Mouse (Mus musculus) layer of hippocampus, adult 9-11 months (tissue): ENCODE measurements at regions not wholly inside any gene's neighbourhood (a gene's known extent, or its start where the extent isn't known, plus 50 kb on each side); places are given as distances from the start of the nearest gene placed in this dataset.

ENCODE experiments used
- DNase-seq: peaks from one replicate; pipeline ENCODE4 v3.0.0; 2022

DNA sequence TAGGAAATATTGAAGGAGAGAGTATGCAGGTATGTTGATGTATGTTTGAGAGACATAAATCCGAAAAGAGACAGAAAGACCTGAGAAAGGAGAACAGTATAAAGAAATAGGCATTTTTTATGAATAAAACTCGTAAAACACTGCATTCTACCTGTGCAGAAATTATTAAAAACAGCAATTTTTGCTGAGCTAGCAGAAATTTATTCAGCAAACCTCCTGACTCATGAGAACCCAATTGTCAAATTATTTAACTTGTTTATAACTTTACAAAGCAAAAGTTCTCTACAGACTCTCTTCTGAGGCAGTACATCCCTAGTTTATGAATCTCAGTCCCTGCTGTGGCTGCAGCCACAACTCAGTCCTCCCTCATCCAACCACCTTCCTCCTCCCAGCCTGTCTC, 191.0 kb upstream of the Noct start:
- DNase-seq: no peak

DNA sequence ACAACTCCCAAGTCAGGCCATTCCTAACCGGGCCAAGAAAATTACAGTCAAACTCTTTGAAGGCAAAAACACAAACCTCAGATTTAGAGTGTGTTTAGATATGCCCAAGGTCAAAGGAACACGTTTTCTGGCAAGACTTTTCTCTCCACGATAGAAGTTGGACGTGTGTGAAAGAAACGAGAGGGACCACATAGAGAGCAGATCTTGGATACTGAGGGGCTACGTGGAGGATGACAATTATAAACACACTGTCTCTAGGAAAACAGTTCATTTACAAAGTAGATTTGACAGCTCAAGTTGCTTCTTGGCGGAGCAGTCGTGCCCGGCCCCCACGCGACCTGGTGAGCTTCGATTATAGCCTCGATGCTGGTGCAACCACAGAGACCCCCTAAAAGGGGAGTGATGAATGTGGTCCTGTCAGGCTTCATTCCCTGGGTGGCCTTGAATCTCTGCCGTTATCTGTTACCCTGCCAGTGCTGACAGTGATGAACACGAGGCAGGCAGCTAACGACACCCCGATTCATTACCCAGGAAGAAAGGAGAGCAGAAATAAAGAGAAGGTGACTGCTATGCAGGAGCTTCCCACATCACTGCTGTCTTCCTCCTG, 187.4 kb upstream of the Noct start:
- DNase-seq: no peak

DNA sequence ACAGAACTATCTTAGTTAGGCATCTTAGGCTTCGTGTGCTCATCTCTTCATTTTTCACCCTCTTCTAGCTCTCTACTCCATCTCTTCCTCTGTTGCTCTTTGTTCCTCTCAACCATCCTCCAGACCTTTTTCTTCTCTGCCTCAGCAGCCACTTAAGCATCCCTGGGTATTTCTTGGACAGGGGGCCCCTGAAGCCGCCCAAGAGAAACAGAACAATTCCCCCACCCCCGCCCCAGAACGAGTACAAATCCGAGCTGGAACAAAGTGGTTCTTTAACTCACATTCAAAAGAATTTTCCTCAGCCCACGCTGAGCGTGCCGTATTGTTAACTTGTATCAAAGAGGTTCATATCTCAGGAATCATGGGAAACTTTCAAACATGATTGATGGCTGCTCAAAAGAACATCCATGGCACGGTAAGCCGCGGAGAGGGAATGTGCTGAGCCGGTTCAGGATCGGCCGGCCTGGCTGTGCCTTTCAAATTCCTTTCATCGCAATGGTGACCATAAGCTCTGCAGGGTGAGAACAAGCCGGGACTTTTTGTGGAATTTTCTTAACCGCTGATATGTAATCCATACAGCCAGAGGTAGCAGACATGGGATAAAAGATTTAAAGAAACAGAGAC, 181.9 kb upstream of the Noct start:
- no peak for DNase-seq

DNA sequence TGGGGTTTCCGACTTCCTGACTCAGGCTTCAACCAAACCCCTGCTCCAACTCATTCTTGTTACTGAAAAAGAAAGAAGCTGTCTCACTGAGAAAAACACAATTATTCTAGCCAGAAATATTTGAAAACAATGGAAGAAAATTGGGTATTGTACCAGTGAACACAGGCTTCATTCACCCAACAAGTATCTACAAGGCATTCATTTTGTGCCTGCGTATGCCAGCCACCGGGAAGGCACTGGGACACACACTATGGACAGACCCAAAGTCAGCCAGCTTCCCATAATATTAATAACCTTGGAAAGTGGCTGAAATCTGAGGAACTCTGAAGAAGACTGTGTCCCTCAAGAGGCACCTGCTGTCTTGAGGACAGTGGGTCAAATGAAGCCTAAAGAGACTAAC, 175.5 kb upstream of the Noct start:
- DNase-seq: peak; percentile 10

DNA sequence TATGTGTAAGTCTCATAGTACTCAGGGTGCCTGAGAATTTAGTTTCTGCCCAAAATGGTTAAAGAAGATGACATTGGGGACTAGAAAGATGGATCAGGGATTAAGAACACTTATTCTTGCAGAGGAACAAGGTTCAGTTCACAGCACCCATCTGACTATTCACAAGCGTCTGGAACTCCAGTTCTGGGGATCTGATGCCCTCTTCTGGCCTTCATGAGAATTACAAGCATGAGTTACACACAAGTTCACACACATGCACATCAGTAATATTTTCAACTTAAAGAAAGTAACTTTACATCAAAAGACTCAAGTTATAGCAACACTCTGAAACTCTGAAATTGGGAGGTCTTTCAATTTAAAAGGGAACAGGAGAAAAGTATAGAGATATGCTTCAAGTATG, 174.1 kb upstream of the Noct start:
- no peak for DNase-seq

DNA sequence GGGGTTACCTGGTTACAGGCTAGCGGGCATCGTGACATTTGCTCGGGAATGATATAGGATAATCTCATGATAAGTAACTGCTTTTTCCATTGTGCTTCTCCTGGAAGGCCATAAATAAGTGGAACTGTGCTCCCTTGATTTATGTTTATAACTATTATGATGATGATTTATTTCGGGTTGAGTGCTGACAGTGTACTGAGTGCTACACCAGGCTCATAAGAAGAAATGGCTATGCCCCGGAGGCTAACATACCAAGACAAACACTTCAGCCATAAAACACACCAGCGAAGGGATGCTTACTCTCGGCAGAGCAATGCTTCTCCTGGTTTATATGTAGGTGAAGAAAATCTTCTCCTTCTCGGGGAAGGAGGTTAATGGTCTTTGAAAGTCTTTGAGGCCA, 169.2 kb upstream of the Noct start:
- no peak for DNase-seq

DNA sequence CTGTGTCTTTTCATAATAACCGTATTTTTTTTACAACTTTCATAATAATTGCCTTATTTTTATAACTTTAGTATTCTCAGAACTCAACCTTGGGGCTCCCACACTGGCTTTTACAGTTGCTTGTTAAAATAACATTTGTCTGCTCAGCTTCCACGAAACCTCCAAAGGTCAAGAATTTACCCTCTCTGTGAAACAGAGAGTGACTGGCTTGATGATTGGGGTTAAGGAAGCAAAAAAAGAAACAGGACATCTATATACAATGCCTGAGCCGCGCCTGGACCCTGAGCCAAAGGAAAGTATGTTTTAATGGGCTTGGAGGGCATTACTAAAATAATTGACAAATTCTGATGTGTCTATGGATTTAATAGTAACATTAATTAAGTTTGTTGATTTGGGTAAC, 160.0 kb upstream of the Noct start:
- no peak for DNase-seq

DNA sequence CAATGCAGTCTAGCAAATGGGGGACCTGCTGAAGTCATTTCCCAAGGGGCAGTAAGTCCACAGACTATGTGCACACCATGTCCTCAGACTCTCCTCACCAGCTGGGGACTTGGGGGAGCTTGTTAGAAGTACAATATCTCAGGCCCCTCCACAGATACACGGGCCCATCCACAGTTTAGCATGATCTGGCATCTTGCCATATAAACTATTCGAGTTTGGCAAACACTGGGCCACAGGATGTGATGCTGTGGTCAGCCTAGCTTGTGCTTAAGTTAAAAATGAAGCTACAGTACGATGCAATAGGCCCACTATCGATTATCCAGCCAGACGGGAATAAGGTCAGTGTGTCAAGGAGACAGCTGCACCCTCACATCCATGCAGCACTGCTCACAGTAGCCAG, 157.9 kb upstream of the Noct start:
- no peak for DNase-seq

DNA sequence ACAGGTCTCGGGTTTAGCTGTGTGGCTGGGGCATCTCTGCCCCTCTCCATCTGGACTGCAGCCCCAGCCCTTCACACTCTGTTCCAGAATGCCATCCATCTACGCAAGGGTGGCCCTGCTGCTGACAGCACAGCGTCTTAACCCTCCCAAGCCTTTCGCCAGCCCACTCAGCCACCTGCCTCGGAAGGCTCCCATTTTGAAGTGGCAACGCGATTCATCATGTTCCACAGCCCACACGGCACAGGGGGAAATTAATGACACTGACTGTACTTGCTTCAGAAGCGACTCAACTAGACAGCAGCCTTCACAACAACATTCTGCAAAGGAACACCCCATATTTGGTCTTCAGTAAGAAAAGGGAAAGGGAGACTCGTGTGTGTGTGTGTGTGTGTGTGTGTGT, 151.8 kb upstream of the Noct start:
- peak; percentile 44 for DNase-seq

DNA sequence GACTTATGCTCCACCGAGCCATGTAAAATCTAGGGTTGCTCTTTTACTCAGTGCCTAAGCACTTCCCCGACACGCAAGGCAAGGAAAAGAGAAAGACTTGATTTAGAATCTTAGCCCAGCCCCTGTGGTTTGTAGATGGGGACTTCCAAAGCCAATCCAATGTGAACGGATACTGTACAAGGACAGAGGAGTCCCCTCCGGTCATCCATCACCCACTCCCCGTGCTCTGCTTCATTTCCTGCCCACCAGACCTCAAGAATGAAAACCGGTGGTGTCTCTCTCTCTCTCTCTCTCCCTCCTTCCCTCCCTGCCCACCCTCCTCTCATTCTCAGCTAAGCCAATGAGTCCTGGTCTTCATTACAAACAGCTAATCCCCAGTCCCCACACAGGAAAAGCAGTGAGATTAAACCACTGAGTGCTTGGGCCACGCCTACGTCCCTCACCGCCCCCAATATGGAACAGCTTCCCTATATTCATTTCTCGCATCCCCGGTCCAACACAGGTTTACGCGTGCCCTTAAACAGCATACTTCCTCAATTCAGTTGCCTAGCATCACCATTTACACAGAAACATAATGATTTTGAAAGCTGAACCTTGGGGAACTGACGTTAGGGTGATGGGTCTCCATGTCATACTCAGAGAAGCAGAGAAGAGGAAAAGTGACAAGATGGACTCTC, 151.1 kb upstream of the Noct start:
- no peak for DNase-seq

DNA sequence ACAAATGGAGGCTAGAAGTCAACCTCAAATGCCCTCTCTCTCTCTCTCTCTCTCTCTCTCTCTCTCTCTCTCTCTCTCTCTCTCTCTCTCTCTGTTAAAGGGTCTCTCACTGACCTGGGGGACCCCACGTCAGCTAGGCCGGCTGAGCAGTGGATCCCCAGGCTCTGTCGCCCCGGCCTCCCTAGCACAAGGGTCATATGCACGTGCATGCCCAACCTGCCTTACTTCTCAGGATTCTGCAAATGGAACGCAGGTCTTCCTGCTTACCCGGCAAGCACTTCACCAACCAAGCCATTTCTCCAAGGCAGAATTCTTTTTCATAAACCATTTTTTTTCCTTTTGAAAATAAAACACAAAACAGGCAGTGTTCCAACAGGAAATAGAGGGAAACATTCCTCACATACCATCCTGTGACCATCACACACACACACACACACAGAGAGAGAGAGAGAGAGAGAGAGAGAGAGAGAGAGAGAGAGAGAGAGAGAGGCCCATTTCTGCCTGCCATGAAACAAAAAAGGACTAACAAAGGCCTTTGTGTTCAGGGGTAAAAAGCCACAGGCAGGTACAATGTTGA, 150.4 kb upstream of the Noct start:
- no peak for DNase-seq

DNA sequence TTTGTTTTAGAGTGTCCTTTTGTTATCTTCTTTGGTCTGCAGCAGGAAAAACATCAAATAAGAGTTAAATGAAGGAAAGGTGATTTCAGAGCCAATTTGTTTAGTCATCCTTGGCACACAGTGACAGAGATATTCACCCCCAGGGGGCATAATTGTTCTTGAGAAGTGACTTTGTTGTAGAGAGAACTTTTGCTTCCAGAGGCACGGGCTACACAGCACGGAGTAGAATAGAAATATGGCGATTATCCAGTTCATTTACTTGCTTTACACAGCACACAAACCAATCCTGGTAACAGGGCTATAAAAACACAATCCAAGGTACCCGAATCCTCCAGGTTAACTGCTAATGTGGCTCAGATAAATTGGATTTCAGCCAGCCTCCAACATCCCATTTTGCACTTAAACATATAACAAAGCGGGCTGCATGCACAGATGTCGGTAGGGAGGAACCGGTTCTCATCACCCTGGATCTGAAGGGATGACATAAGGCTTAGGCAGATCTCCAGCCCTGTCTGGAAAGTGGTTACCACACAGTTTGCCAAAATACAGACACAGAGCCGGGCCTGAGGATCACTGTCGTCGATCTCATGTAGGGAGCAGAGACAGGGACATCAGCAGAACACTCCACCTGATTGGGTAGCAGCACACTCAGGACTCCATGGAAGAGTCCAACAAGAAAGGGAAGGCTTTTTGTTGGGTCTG, 148.9 kb upstream of the Noct start:
- DNase-seq: peak; percentile 35

DNA sequence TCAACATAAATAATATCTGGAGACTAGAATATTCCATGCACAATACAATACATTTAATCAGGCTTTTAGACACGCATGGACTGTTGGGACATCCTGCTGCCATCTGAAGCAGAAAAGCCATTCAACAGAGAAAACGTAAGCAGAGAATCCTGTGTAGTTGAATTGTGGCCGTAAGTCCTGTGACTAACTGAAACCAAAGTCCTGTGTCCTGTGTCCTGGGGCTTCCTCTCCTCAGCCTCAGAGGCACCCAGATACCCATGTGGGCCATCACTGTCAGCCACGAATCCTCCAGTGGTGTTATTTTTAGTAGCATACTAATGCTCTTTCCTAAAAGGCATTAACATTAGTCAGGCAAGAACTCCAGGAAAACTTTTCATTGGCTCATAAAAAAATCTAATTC, 145.8 kb upstream of the Noct start:
- no peak for DNase-seq

DNA sequence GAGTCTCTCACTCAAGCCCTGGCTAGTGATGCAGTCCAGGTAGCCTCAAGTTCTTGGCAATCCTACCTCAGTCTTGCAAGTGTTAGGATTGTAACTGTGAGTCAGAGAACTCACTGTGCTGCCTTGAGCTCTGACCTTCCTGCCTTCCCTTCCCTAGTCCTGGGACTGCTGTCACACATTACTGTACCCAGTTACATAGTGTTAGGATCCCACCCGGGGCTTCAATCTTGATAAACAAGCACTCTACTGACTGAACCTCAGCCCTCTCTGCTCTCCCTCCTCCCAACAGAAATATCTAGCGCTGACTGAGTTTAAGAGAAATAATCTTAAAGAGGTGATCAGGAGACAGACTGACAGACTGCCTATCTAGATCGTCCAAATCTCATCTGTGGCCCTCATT, 143.8 kb upstream of the Noct start:
- DNase-seq: no peak

DNA sequence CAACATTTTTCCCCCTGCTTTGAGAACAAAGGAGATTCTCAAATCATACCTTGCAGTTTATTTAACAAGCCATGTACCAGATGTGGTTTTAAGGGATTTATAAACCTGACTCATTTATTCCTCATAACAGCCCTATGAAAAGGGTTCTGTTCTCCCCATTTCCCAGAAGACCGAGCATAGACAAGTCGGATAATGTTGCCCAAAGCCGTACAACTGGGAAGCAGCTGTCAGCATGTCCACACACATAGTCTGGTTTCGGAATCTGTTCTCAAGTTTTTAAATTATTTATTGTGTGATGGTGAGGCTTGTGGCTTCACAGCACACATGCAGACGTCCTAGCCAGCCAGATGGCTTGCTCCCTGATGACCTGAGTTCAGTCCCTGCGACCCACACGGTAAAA, 143.4 kb upstream of the Noct start:
- no peak for DNase-seq

DNA sequence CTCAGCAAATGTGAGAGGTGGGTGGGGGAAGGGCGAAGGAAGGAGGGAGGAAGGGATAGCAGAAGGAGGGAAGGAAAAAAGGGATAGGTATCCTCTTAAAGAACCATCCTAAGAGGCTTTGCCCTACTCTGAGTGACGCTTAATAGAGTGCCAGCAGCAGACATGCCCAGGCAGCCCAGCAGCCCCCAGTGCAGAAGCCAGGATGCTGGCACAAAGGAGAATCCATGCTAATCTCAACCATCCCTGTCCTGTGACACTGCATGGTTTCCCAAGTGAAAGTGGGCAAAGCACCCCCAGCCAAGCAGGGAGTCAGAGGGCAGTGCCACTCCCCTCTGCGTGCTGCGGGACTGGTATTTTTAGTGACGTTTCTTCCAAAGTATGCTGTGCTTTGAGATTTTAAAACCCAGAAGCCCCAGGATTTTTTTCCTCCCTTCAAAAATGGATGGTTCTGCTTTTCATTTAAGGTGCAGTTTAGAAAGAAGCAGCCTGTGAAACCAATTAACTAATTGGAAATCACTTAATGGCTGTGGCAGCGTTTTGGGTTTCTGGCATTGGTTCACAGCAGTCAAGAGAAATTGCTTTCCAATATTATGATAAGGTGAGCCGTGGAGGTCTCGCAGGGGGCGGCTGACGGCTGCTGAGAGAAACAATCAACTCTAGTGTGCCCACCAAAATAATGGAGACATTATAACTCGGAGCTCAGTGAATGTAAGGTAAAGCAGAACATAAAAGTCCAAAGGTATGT, 141.2 kb upstream of the Noct start:
- DNase-seq: no peak

DNA sequence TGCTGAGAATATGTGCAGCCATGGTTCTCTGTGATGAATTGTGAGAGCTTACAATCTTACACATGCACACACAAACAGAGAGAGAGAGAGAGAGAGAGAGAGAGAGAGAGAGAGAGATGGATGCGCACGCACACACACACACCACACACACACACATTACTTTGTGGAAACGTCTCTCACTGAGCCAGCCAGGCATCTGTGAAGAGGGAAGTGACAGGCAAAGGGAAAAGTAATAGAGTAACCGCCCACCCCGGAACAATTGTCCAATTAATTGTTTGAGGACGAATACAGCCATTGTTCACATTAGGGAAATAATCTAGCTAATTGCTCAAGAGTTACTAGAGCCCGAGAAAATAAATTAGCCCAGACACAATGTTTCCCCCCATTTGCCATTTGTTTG, 140.7 kb upstream of the Noct start:
- DNase-seq: no peak

DNA sequence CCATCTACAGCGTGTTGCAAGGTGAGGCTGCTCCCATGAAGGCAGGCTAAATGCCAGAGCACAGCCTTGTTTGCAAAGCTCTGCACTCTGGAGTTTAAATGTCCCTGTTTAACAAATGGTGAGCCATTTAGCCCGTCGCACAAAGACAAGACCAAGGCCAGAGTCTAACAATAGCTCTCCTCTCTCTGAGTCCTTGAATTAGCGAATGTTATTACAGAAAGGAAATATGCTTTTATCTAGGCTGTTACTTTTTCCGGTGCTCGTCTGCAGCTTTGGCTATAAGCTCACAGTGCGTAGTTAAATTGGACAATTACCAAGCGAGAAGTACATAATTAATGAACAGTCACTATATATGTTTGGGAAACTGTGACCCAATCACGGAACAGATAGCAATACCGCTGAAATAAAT, 137.8 kb upstream of the Noct start:
- DNase-seq: no peak

DNA sequence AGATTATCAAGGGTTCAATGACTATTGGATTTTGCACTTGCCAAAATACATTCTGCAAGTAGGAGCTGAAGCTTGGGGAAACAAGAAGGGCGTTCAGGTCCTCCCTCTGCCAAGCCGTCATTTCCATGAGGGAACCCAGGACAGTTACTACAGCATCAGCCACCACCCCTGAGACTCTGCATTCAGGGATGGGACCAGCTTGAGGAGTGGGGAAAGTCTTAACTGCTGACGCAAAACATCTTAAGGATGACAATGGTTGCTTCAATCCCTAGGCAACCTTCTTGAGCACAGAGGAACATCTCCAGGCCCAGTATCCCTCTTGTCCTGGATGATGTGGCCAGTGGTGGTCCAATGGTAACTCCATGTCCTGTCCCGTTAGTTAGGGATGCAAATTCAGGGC, 137.2 kb upstream of the Noct start:
- no peak for DNase-seq

DNA sequence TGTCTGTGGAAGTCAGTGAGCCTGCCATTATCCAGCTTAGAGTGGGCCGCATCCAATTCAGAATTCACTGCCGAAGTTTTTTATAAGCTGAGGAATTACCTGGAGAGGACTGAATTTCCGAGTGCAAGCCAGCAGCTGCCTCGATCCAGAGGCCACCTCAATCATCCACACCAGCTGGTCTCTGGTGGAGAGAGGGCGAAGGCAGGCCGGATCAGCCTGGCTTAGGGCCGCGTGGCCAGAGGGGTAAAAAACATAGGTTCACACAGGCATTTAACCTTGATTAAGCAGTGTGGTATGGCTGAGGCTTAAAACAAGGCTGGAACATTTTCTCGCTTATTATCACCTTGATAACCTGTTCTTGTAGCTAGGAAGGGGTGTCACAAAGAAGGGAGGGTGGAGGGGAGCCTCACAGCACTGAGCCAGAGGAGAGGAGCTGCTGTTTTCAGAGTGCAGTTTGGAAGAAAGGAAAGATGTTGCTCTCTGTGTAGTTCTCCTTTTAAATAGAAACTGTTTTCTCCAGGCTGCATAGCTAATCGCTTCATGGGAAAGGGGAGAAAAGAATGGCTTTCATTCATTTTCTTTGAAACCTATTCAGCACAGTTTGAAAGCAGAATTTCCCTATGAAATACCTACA, 135.1 kb upstream of the Noct start:
- no peak for DNase-seq

DNA sequence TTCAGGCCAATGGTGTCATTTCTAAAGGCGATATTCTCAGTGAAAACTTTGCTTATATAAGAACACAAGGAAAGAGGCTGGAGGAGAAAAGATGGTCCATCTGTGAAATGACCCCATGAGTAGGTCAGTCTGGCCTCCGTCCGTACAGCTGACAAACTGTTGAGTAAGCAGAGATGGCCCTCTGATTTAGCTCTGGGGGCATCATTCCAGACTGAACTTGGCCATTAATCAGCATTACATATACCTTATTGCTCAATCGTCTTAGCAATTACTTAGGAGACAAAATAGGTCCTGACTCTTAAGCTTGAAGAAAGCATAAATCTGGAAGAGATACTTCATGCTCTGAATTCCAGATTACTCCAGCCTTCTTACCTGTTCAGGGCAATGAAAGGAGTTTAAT, 132.8 kb upstream of the Noct start:
- no peak for DNase-seq
